Mouse (Mus musculus) liver, adult (tissue): ENCODE results near the gene Slc25a23.

Experiments
- GATA4 ChIP-seq: IDR thresholded peaks from 2 replicates; pipeline ENCODE4 v1.6.1; 2014; ENCODE audit warnings: mild to moderate bottlenecking, low read length; ENCODE audit not compliant: insufficient replicate concordance

Slc25a23 gene

GRCm38 (mm10) chr17:57003994-57004393, 55.7 kb downstream of the Slc25a23 start:
- no peak for TF ChIP-seq GATA4

- TF ChIP-seq GATA4, result no peak
Measured at GRCm38 (mm10) chr17:57001228-57001627, 58.4 kb downstream of the Slc25a23 start.

- no peak for TF ChIP-seq GATA4
Measured at GRCm38 (mm10) chr17:56999968-57000609, 59.6 kb downstream of the Slc25a23 start, which contains the start of gene Pspn. Gene Pspn (minus strand): TSS chr17:57000018.

GRCm38 (mm10) chr17:56999414-56999813, 60.2 kb downstream of the Slc25a23 start:
- TF ChIP-seq GATA4, result no peak

- TF ChIP-seq GATA4, result no peak; the same call in 1 of the 2 replicates
Measured at GRCm38 (mm10) chr17:56997029-56997667, 62.5 kb downstream of the Slc25a23 start, which contains the start of gene Alkbh7. Gene Alkbh7 (plus strand): TSS chr17:56997339.

GRCm38 (mm10) chr17:56996506-56996905, 63.2 kb downstream of the Slc25a23 start:
- no peak for TF ChIP-seq GATA4

GRCm38 (mm10) chr17:56995046-56995445, 64.6 kb downstream of the Slc25a23 start:
- no peak for TF ChIP-seq GATA4
